Mouse (Mus musculus) liver, embryonic 12.5 days (tissue): ENCODE data around the gene Map3k4. TPM values are rescaled to one million over a fixed set of nuclear protein-coding genes. Genes with fewer than 3 reads are reported as not detected.
"Not testable (repeated sequence)": the region's sequence is repeated elsewhere in the genome, so short reads cannot be mapped to it uniquely, and the experiment has no call there.

Experiments
- ATAC-seq: fragments of 200-750 bp; cut with Nextera tagmentation; 2 replicates; pipeline ENCODE4 v1.8.0; 2017; ENCODE audit warnings: moderate number of reproducible peaks, mild to moderate bottlenecking, moderate library complexity
- H3K27ac ChIP-seq: fragments of 300-500 bp; sonication (generic); 2 replicates; pipeline ENCODE4 v1.5.1; 2016; ENCODE audit warnings: mild to moderate bottlenecking
- H3K27me3 ChIP-seq: fragments of 300-500 bp; sonication (generic); replicated peaks from 2 replicates; pipeline ENCODE4 v1.6.1; 2016; ENCODE audit warnings: mild to moderate bottlenecking, moderate library complexity
- H3K36me3 ChIP-seq: fragments of 300-500 bp; sonication (generic); 2 replicates; pipeline ENCODE4 v1.6.1; 2016; ENCODE audit warnings: mild to moderate bottlenecking, moderate library complexity
- H3K4me1 ChIP-seq: fragments of 300-500 bp; sonication (generic); 2 replicates; pipeline ENCODE4 v1.6.1; 2016
- H3K4me2 ChIP-seq: fragments of 300-500 bp; sonication (generic); 2 replicates; pipeline ENCODE4 v1.6.1; 2016; ENCODE audit warnings: mild to moderate bottlenecking, moderate library complexity
- H3K4me3 ChIP-seq: fragments of 300-500 bp; sonication (generic); 2 replicates; pipeline ENCODE4 v1.5.1; 2016; ENCODE audit warnings: mild to moderate bottlenecking, moderate library complexity
- H3K9ac ChIP-seq: fragments of 300-500 bp; sonication (generic); 2 replicates; pipeline ENCODE4 v1.6.1; 2016; ENCODE audit warnings: mild to moderate bottlenecking, moderate library complexity
- H3K9me3 ChIP-seq: fragments of 300-500 bp; sonication (generic); replicated peaks from 2 replicates; pipeline ENCODE4 v1.6.1; 2016; ENCODE audit warnings: mild to moderate bottlenecking, moderate library complexity
- WGBS: fragments of 180-500 bp; shearing (Covaris S2); methylation state at CpG from one replicate; pipeline ENCODE4 v1.1.7; 2016; ENCODE audit not compliant: insufficient replicate concordance; 5-methylcytosine and 5-hydroxymethylcytosine counted together
- polyA plus RNA-seq: library from polyadenylated mRNA; unstranded; fragments of >200 nt; fragmentation: Nextera tagmentation; extraction: Ambion mirVana; gene quantifications from 2 replicates; pipeline ENCODE4 v1.2.1, GENCODE M21; 2016

Gene Map3k4
- polyA plus RNA-seq, 1 experiment from 2014 or later: 24.2 TPM

- Histone ChIP-seq H3K4me1 (no peaks in the 10 kb centered on the region), H3K27me3 (no peaks in the 10 kb centered on the region), H3K36me3 (peaks cover 82% of the 10 kb centered on the region), H3K4me2 (no peak overlapping the region), H3K9me3 (no peaks in the 10 kb centered on the region), H3K4me3 (no peak overlapping the region), H3K9ac (no peak overlapping the region), H3K27ac (no peak overlapping the region)
- WGBS: 81% methylated on average over 6 of the region's 6 CpGs
- no peak for ATAC-seq
Observed at GRCm38 (mm10) chr17:12230167-12230566, 88.4 kb downstream of the Map3k4 start.

DNA sequence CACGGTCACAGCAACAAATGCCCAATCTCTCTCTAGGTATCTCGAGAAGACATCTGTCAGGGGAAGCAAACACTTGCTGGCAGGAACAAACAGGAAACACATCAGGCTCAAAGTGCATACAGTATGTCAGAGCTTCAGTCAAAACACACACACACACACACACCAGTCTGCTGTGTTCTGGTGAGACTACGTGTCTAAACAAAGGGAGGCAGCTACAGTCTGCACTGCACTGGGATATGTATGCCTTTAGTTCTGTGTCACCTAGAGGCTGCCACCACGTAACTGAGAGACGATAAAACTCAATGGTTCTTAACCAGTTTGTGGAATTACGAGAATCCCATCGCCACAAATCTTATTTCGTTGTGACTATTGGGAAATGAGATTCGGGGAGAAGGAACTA, 88.8 kb downstream of the Map3k4 start:
- no peak overlapping the region for H3K27ac ChIP-seq
- no peaks in the 10 kb centered on the region for H3K27me3 ChIP-seq
- peaks cover 78% of the 10 kb centered on the region for H3K36me3 ChIP-seq
- no peak overlapping the region for H3K4me2 ChIP-seq
- H3K4me1 ChIP-seq: no peaks in the 10 kb centered on the region
- no peak for ATAC-seq
- H3K4me3 ChIP-seq: no peak overlapping the region
- H3K9me3 ChIP-seq: no peaks in the 10 kb centered on the region
- WGBS: 80% methylated on average over 9 of the region's 9 CpGs
- H3K9ac ChIP-seq: no peak overlapping the region

DNA sequence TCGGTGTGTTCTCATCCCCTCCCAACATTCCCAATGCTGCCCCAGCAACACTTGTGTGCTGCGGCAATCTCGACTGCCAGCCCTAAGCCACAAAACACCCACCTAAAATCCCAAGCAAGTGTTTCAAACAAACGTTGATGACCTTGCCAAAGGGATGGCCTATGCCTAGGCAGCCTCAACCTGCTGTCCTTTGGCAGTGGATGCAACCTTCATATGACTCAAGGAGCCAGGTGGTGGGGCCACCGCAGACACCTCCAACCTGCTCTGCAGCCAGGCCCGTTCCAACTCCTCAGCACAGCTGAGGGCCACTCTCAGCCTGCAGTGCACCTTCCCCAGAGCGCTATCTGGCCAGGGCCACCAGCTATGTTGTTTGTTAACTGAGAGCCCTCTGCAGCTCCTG, 90.1 kb downstream of the Map3k4 start:
- Histone ChIP-seq H3K4me2 (no peak overlapping the region), H3K36me3 (peaks cover 71% of the 10 kb centered on the region), H3K9ac (no peak overlapping the region), H3K27ac (no peak overlapping the region), H3K4me3 (no peak overlapping the region), H3K4me1 (no peaks in the 10 kb centered on the region), H3K27me3 (no peaks in the 10 kb centered on the region), H3K9me3 (no peaks in the 10 kb centered on the region)
- WGBS: 82% methylated on average over 7 of the region's 7 CpGs
- ATAC-seq: no peak

GRCm38 (mm10) chr17:12228001-12228400, 90.6 kb downstream of the Map3k4 start:
- 82% methylated on average over 10 of the region's 10 CpGs for WGBS
- ATAC-seq: no peak
- Histone ChIP-seq H3K27ac (no peak overlapping the region), H3K36me3 (peaks cover 70% of the 10 kb centered on the region), H3K9ac (no peak overlapping the region), H3K4me3 (no peak overlapping the region), H3K4me1 (no peaks in the 10 kb centered on the region), H3K27me3 (no peaks in the 10 kb centered on the region), H3K9me3 (no peaks in the 10 kb centered on the region), H3K4me2 (no peak overlapping the region)

DNA sequence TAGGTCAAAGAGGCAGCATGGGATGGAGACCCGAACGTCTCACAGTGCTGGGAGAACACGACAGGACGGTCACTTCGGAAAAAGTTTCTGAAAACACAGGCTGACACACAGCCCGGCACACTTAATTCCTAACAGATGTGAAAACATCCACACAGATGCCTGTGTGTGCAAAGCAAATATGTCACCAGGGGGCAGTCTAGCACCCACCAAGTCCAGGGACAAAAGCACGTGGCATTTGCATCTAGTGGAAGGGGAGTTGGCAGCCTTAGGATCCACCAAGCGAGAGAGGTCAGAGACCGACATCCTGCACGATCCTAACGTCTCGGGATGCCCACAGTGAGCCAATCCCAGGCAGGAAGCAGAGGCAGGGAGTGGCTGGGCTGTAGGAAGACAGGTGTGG, 92.0 kb downstream of the Map3k4 start:
- no peak overlapping the region for H3K27ac ChIP-seq

DNA sequence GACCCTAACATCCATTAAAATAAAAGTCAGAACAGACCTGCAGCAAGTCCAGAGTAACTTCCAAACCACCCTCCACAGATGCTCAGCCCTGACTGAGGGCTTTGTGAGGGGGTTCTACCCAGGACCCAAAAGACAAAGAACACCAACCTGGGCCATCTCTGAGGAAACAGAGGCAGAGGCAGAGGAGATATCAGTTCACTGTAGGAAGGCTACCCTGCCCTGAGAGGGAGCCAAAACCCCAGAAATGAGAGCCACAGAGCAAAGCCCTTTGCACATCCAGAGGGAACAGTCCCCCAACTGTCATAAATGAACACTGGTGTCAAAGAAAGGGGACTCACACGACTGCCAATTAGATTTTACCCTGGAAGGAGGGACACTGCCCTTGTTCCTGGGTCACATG, 93.4 kb downstream of the Map3k4 start:
- H3K4me1 ChIP-seq: no peaks in the 10 kb centered on the region
- H3K36me3 ChIP-seq: peaks cover 71% of the 10 kb centered on the region
- H3K4me3 ChIP-seq: no peak overlapping the region
- 58% methylated on average over 1 of the region's 1 CpGs for WGBS
- no peak for ATAC-seq
- H3K27me3 ChIP-seq: no peaks in the 10 kb centered on the region
- no peak overlapping the region; the same call in 1 of the 2 replicates for H3K9ac ChIP-seq
- H3K27ac ChIP-seq: no peak overlapping the region
- no peak overlapping the region for H3K4me2 ChIP-seq
- H3K9me3 ChIP-seq: no peaks in the 10 kb centered on the region

More for the DNA sequence above, 92.0 kb downstream of the Map3k4 start:
- ATAC-seq: no peak
- no peak overlapping the region for H3K9ac ChIP-seq
- H3K4me2 ChIP-seq: no peak overlapping the region
- H3K36me3 ChIP-seq: peaks cover 70% of the 10 kb centered on the region
- no peaks in the 10 kb centered on the region for H3K9me3 ChIP-seq
- no peaks in the 10 kb centered on the region for H3K27me3 ChIP-seq
- WGBS: 73% methylated on average over 12 of the region's 12 CpGs
- no peaks in the 10 kb centered on the region for H3K4me1 ChIP-seq
- H3K4me3 ChIP-seq: no peak overlapping the region

DNA sequence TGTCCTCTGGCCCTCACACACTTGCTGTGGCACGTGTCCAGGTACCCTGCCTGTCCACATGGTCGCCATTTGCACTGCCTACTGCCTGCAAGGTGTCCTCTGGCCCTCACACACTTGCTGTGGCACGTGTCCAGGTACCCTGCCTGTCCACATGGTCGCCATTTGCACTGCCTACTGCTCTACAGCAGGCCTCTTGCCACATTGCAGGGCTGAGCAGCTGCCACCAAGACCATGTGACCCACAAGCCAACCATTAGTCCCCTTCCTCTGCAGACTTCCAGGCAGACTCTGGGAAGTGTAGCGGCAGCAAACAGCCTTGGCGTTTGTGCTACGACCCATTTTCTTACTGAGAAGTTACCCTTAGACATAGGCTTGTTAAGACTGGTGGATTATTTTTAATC, 94.0 kb downstream of the Map3k4 start:
- H3K4me3 ChIP-seq, H3K27ac ChIP-seq, H3K9ac ChIP-seq, H3K4me2 ChIP-seq, H3K4me1 ChIP-seq, H3K9me3 ChIP-seq, H3K27me3 ChIP-seq, ATAC-seq: not testable (repeated sequence)
- H3K36me3 ChIP-seq: peaks cover 72% of the 10 kb centered on the region
- WGBS: 83% methylated on average over 7 of the region's 7 CpGs

DNA sequence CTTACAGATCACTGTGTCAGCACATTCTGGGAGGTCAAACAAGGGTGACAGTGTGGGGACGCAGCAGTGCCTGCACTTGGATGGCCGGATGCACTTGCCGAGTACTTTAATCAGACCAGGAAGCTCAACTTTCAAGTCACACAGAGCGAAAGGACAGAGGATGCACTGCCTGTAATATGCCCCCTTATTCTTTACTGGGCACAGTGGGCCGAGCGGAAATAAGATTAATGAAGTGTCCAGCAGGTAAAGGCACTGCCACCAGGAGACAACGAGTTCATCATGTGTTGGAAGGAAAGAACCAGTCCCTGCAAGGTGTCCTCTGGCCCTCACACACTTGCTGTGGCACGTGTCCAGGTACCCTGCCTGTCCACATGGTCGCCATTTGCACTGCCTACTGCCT, 94.5 kb downstream of the Map3k4 start:
- H3K9ac ChIP-seq: no peak overlapping the region
- H3K36me3 ChIP-seq: peaks cover 72% of the 10 kb centered on the region
- no peak overlapping the region for H3K4me3 ChIP-seq
- H3K27ac ChIP-seq: no peak overlapping the region
- 90% methylated on average over 9 of the region's 9 CpGs for WGBS
- H3K4me2 ChIP-seq: no peak overlapping the region
- H3K9me3 ChIP-seq: no peaks in the 10 kb centered on the region
- ATAC-seq: no peak
- H3K4me1 ChIP-seq: no peaks in the 10 kb centered on the region
- no peaks in the 10 kb centered on the region for H3K27me3 ChIP-seq

- ATAC-seq: no peak
- WGBS: 73% methylated on average over 5 of the region's 5 CpGs
- no peak overlapping the region for H3K27ac ChIP-seq
- no peak overlapping the region for H3K4me3 ChIP-seq
- H3K4me2 ChIP-seq: no peak overlapping the region
- no peak overlapping the region for H3K9ac ChIP-seq
- no peaks in the 10 kb centered on the region for H3K4me1 ChIP-seq
- peaks cover 72% of the 10 kb centered on the region for H3K36me3 ChIP-seq
- H3K27me3 ChIP-seq: no peaks in the 10 kb centered on the region
- no peaks in the 10 kb centered on the region for H3K9me3 ChIP-seq
Observed at GRCm38 (mm10) chr17:12223682-12224081, 94.9 kb downstream of the Map3k4 start.

DNA sequence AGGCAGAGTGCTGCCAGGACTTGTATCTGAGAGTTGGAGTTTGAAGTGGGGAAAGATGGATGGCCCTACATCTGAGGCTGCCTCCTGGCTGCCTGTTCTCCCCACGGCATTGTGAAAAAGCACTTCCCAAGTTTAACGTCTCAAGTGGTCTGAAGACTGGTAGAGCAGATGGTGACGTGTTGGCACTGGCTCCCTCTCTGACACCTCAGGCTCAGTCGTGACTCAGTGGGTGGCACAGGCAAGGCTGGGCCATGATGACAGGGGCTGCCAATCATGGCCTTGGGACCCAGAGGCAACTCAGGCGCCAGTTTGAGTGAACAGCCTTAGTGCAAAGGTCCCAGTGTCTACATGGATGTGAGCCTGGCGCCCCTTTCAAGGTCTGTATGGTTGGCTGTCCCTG, 96.7 kb downstream of the Map3k4 start:
- no peak overlapping the region for H3K4me2 ChIP-seq
- H3K9ac ChIP-seq: no peak overlapping the region
- no peaks in the 10 kb centered on the region for H3K27me3 ChIP-seq
- no peak for ATAC-seq
- 76% methylated on average over 6 of the region's 6 CpGs for WGBS
- H3K9me3 ChIP-seq: no peaks in the 10 kb centered on the region
- no peaks in the 10 kb centered on the region for H3K4me1 ChIP-seq
- no peak overlapping the region for H3K27ac ChIP-seq
- H3K4me3 ChIP-seq: no peak overlapping the region
- H3K36me3 ChIP-seq: peaks cover 72% of the 10 kb centered on the region

GRCm38 (mm10) chr17:12216224-12216623, 102.4 kb downstream of the Map3k4 start:
- Histone ChIP-seq H3K4me1 (peaks cover 20% of the 10 kb centered on the region), H3K27ac (peak overlapping the region; percentile 64), H3K9ac (peak overlapping the region; percentile 4; the same call in 1 of the 2 replicates), H3K36me3 (peaks cover 100% of the 10 kb centered on the region), H3K9me3 (no peaks in the 10 kb centered on the region), H3K27me3 (no peaks in the 10 kb centered on the region), H3K4me3 (no peak overlapping the region), H3K4me2 (no peak overlapping the region)
- ATAC-seq: peak; percentile 93
- 53% methylated on average over 6 of the region's 6 CpGs for WGBS

DNA sequence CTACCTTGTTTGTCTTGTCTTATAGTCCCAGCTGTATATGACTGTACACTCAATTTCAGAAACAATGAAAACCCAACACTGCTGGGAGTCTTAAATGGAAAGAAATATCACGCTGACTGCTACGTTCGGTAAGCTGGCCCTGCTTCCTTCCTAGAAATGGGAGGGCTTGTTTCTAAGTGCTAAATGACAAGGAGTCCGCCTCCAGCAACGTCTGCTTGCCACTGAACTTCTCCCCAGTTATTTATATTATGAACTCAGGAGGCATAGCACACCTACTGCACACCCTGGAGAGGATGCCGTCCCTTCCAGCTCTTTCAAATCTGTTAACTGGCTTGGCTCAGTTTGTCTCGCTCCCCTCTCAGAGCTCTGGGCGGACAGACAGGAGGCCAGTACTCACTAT, 105.2 kb downstream of the Map3k4 start:
- Histone ChIP-seq H3K4me1 (peaks cover 47% of the 10 kb centered on the region), H3K27ac (no peak overlapping the region), H3K27me3 (no peaks in the 10 kb centered on the region), H3K4me2 (no peak overlapping the region), H3K4me3 (no peak overlapping the region), H3K9ac (no peak overlapping the region), H3K9me3 (no peaks in the 10 kb centered on the region), H3K36me3 (peaks cover 96% of the 10 kb centered on the region)
- 80% methylated on average over 8 of the region's 8 CpGs for WGBS
- ATAC-seq: no peak

DNA sequence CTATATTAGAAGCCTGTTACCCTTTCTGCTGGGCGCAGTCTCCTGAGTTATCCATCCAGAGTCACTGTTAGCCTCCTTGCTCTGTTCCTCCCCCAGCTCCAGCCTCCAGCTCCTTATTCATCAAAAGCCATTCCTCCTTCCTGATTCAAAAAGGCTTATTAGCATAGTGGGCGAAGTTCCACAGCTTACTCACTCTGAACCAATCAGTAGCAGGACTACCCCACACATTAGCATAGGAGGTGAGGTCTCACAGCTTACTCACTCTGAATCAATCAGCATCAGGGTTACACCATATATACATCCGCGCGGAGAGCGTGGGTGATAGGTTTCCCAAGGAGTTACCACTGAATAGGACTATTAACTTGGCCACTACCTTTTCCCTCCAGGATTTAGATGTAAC, 106.3 kb downstream of the Map3k4 start:
- Histone ChIP-seq H3K4me1 (peaks cover 58% of the 10 kb centered on the region), H3K27me3 (no peaks in the 10 kb centered on the region), H3K9me3 (no peaks in the 10 kb centered on the region), H3K4me3 (no peak overlapping the region), H3K27ac (no peak overlapping the region), H3K36me3 (peaks cover 91% of the 10 kb centered on the region), H3K4me2 (no peak overlapping the region), H3K9ac (no peak overlapping the region)
- WGBS: 89% methylated on average over 6 of the region's 6 CpGs
- no peak for ATAC-seq
